Mouse (Mus musculus): ENCODE measurements around the gene Tbx4.

Gene Tbx4

GRCm38 (mm10) chr11:85885665-85886428 is at the start of gene Tbx4:
Tbx4 (plus strand) TSS chr11:85886422.
- DNase-seq, result no peak

- peak; percentile 7 for DNase-seq
Observed at GRCm38 (mm10) chr11:85836523-85837290, 49.5 kb upstream of the Tbx4 start.

DNA sequence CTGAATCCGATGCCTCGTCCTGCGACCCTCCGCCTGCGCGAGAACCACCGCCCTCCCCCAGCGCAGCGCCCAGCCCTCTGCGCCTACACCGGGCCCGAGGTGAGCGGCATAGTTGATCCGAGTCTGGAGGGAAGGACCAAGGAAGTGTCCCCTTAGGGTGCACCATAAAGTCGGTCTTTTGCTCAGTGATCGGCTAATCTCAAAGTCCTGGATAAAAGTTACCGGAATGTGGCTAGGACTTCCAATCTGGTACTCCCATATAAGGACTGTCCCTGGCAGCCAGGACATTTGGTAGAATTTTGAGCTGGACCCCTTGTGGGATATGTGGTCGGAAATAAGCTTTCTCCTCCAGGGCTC is 49.0 kb upstream of the Tbx4 start:
- no peak for DNase-seq

GRCm38 (mm10) chr11:85837648-85838423 is 48.4 kb upstream of the Tbx4 start:
- DNase-seq, result peak; percentile 8

GRCm38 (mm10) chr11:85838424-85839257 is 47.6 kb upstream of the Tbx4 start:
- peak; percentile 15 for DNase-seq

DNA sequence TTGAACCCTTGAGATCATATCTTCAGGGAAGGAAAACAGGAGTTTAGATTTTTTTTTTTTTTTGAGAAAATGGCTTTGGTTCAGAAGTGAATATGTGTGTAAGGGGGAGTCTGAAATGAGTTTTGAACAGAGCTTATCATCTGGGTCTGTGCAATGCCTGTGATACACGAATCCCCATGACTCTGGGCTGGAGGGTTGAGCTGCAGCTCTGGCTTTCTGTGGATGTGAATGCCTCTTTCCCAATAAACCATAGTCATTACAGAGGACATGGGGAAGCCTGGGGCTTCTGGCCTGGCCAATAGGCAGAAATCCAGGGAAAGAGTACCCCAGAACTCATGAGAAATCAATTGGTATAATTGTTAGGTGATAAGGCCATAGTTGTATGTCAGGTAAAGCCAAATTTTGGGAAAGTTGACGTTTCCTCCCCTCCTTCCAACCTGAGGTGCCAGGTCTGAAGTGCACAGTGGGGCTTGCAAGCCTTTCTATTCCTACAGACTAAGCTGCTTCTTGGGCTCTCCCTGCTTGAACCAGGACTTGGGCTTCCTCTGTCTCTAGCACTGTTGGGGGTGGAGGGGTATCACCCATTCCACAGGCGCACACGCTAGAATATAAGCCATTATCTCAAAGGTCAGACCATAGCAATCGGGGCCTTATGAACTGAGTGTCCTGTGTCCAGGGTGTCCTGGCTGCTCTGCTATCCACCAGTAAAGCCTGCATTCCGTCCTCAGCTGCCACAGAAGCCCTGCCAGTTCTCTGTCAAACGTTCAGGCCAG is 46.8 kb upstream of the Tbx4 start:
- no peak for DNase-seq

- DNase-seq, result no peak
Observed at GRCm38 (mm10) chr11:85840031-85840802, 46.0 kb upstream of the Tbx4 start.

GRCm38 (mm10) chr11:85840803-85841145 is 45.4 kb upstream of the Tbx4 start:
- no peak for DNase-seq

DNA sequence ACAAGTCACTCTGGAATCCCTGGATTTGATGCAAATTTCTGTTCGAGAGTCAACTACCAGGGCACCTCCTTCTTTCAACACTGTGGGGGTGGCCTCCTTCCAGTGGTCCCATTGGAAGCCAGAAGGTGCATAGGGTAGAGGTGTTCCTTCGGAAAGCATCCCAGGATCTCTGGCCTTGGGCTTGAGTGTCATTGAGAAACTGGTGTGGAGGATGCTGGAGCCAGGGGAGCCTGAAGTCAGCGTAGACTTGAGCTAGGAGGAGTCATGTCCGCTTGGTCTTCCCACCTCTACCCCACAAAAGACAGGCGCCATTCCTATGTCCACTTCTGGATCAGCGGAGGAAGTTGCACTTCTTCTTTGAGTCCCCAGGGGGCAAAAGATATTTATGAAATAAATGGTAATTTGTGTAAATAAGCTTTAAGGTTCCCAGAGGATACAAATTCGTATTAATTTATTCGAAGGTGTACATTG is 45.0 kb upstream of the Tbx4 start:
- DNase-seq, result peak; percentile 11

GRCm38 (mm10) chr11:85841980-85842379 is 44.2 kb upstream of the Tbx4 start:
- peak; percentile 21 for DNase-seq

GRCm38 (mm10) chr11:85842596-85843346 is 43.5 kb upstream of the Tbx4 start:
- no peak for DNase-seq

GRCm38 (mm10) chr11:85843347-85843692 is 42.9 kb upstream of the Tbx4 start:
- DNase-seq, result peak; percentile 28

DNA sequence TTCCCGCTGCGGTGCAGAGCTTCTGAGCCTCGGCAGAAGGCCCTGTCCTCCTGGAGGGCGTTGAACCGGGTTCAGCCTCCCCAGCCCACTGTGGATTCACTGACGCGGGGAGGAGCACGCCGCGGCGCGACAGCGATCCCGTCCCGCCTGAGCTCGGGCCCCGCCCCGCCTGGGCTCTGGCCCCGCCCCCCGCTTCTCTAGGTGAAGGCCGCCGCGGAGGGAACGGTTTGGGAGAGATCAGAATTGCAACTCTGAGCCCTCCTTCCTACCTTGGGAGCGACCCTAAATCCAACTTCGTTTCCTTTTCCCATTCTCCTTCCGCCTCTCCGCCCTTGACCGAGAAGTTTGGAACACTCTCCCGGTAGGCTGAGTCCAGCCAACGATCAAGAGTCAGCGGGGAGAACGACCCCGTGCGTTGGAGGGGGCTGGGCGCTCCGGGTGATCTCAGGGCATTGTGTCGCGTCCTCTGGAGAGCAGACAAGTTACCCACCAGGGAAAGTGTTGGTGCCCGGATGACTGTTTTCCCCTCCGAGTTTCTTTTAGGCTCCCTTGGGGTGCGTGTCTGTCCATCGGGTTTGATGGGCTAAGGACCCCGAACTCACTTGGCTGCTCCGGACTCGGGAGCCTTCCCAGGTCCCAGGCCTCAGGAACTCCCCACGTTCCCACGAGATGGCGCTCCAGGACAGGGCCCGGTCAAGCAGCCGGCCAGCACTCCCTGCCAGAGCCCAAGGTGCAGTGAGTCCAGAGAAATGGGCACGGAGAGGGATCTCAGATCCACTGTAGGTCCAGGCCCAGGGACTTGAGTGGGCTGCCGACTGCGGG is 41.9 kb upstream of the Tbx4 start:
- peak; percentile 69 for DNase-seq

DNA sequence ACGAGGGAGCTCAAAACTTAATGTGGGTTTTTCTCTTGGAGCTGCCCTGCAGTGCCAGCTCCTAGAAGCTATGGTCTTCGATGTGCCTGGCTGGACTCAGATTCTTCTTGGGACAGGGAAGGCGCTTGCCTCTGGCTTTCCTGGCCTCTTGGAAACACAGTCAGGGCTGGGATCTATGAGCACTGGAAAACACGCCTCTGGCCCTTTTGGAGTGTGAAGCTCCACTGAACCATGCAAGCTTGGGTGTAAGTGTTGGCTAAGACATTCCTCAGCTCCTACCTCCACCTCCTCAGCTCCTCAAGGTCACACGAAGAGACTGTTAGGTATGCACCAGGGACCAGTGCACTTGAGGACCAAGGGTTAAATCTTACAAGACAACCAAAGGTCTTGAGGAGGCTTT is 41.3 kb upstream of the Tbx4 start:
- no peak for DNase-seq

GRCm38 (mm10) chr11:85845921-85846320 is 40.3 kb upstream of the Tbx4 start:
- no peak for DNase-seq

DNA sequence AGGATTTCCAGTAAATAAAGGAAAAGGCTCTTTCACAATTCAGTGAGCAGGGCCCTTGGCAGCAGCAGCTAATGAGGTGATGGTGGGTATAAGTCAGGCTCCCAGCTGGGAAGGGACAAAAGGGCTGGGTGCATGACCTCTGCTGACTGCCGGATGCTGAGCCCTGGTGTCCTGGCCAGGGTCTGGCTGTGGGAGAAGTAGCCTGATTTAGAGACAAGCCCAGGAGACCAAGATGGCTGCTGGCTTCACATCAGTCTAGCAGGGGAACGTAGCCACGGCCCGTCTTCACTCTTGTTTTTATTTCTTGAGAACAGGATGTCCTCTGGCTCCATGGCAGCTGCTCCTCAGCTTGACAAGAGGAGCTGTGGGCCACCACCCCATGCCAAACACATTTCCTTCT is 39.7 kb upstream of the Tbx4 start:
- no peak for DNase-seq

GRCm38 (mm10) chr11:85849037-85849436 is 37.2 kb upstream of the Tbx4 start:
- DNase-seq, result peak; percentile 40

- DNase-seq, result no peak
Observed at GRCm38 (mm10) chr11:85850233-85850632, 36.0 kb upstream of the Tbx4 start, which contains the start of gene Gm11444. Gm11444 (minus strand) TSS chr11:85850333.

GRCm38 (mm10) chr11:85850758-85851157 is 35.5 kb upstream of the Tbx4 start:
- no peak for DNase-seq

Data from cerebellum, adult 8-10 months (tissue).